Mouse (Mus musculus) embryonic fibroblast, embryonic 13.5 days (primary cell): ENCODE results near the gene Fam163a.

ENCODE experiments used
- CTCF ChIP-seq: IDR thresholded peaks from 2 replicates; pipeline ENCODE4 v1.5.1; 2011; ENCODE audit warnings: mild to moderate bottlenecking, control low read depth, low read length, moderate library complexity, borderline replicate concordance; ENCODE audit not compliant: insufficient read depth
- POLR2A ChIP-seq: IDR thresholded peaks from 2 replicates; pipeline ENCODE4 v1.6.1; 2011; ENCODE audit warnings: low read depth, mild to moderate bottlenecking, control low read depth, low read length, moderate library complexity

DNA sequence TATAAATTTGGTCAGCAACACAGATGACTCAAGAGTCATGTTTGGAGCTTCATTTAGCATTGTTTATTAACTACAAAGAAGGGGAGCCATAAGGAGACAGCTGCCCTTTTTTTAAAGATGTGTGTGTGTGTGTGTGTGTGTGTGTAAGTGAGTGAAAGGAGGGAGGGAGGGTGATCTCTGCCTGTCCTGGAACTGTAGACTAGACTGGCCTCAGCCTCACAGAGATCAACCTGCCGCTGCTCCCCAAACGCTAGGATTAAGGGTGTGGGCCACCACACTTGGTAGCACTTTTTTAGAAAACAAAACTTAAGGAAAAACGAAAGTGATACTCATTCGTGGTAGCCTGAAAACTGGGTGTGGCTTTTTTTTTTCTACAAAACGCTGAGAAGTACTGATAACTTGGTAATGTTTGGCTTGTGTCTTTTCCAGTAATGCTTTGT is 167.7 kb downstream of the Fam163a start:
- TF ChIP-seq POLR2A (peak; percentile 66), CTCF (no peak)
